Mouse (Mus musculus) CH12.LX (cell line): Measurements from ENCODE around the gene Gm20388. TPM values are rescaled to one million over a fixed set of nuclear protein-coding genes. Genes with fewer than 3 reads are reported as not detected.

Experiments used
- DNase-seq: peaks from one replicate; pipeline ENCODE4 v3.0.0-alpha.2; 2013; ENCODE audit errors: extremely low read depth
- H3K27ac ChIP-seq: 2 replicates; pipeline ENCODE4 v1.5.1; 2012; ENCODE audit warnings: low read depth, mild to moderate bottlenecking, control low read depth, moderate library complexity; ENCODE audit not compliant: insufficient read depth
- H3K27me3 ChIP-seq: replicated peaks from 2 replicates; pipeline ENCODE3; 2012; ENCODE audit warnings: inconsistent platforms
- H3K36me3 ChIP-seq, 2 experiments: replicated peaks in 1 of 2; 2 replicates each; pipeline versions ENCODE3 to v1.6.1; 2012; ENCODE audit warnings: inconsistent platforms in 1 of 2, low read length in 1 of 2, mild to moderate bottlenecking in 1 of 2, mixed read lengths in 1 of 2, moderate library complexity in 1 of 2; ENCODE audit not compliant: control insufficient read depth in 1 of 2, insufficient read depth in 1 of 2
- H3K4me1 ChIP-seq, 2 experiments: 2 replicates each; pipeline ENCODE4 v1.6.1; 2012; ENCODE audit warnings: inconsistent platforms in 1 of 2, moderate library complexity in 1 of 2; ENCODE audit not compliant: insufficient read depth in 2 of 2, control insufficient read depth in 1 of 2
- H3K4me2 ChIP-seq: 2 replicates; pipeline ENCODE4 v1.6.1; 2012; ENCODE audit warnings: low read depth, mild to moderate bottlenecking, control low read depth; ENCODE audit not compliant: poor library complexity, insufficient read depth, severe bottlenecking
- H3K4me3 ChIP-seq, 3 experiments: fragments of 150-350 bp in 1 of 3; sonication (generic) in 1 of 3; replicated peaks in 1 of 3; 2 replicates each; pipeline versions ENCODE3 to v1.5.1; 2011 to 2012; ENCODE audit warnings: low read depth in 2 of 3, low read length in 2 of 3, mild to moderate bottlenecking in 2 of 3, moderate library complexity in 2 of 3, control low read depth in 1 of 3, improper control_type of control experiment in 1 of 3, inconsistent platforms in 1 of 3, mixed read lengths in 1 of 3; ENCODE audit not compliant: poor library complexity in 1 of 3
- H3K79me2 ChIP-seq: replicated peaks from 2 replicates; pipeline ENCODE4 v1.6.1; 2012; ENCODE audit warnings: mild to moderate bottlenecking, moderate library complexity; ENCODE audit not compliant: control insufficient read depth, poor library complexity, insufficient read depth, severe bottlenecking; ENCODE audit errors: extremely low read depth
- H3K9ac ChIP-seq: 2 replicates; pipeline ENCODE4 v1.6.1; 2012; ENCODE audit warnings: low read depth, mild to moderate bottlenecking, control low read depth, moderate library complexity; ENCODE audit not compliant: insufficient read depth
- H3K9me3 ChIP-seq: replicated peaks from 2 replicates; pipeline ENCODE3; 2012; ENCODE audit warnings: low read length, inconsistent platforms, mixed read lengths
- CHD1 ChIP-seq: IDR thresholded peaks from 2 replicates; pipeline ENCODE4 v1.6.1; 2012; ENCODE audit warnings: low read depth, low read length, improper control_type of control experiment, inconsistent platforms
- ELF1 ChIP-seq: IDR thresholded peaks from 2 replicates; pipeline ENCODE4 v1.6.1; 2014; ENCODE audit warnings: low read depth, mild to moderate bottlenecking, inconsistent platforms, low read length, improper control_type of control experiment
- EP300 ChIP-seq: IDR thresholded peaks from 2 replicates; pipeline ENCODE4 v1.6.1; 2011; ENCODE audit warnings: low read length, improper control_type of control experiment
- ETS1 ChIP-seq: conservative IDR thresholded peaks from 2 replicates; pipeline ENCODE4 v1.6.1; 2012; ENCODE audit warnings: low read depth, mild to moderate bottlenecking, inconsistent platforms, low read length, improper control_type of control experiment, moderate library complexity
- HCFC1 ChIP-seq: IDR thresholded peaks from 2 replicates; pipeline ENCODE4 v1.6.1; 2012; ENCODE audit warnings: low read depth, mild to moderate bottlenecking, inconsistent platforms, low read length, improper control_type of control experiment
- IRF4 ChIP-seq: IDR thresholded peaks from 2 replicates; pipeline ENCODE4 v1.6.1; 2014; ENCODE audit warnings: low read depth, mild to moderate bottlenecking, inconsistent platforms, low read length, improper control_type of control experiment
- JUN ChIP-seq: IDR thresholded peaks from 2 replicates; pipeline ENCODE4 v1.6.1; 2011; ENCODE audit warnings: low read depth, mild to moderate bottlenecking, low read length, improper control_type of control experiment, moderate library complexity; ENCODE audit not compliant: insufficient read depth
- JUND ChIP-seq: conservative IDR thresholded peaks from 2 replicates; pipeline ENCODE4 v1.6.1; 2011; ENCODE audit warnings: low read depth, low read length, improper control_type of control experiment
- KAT2A ChIP-seq: IDR thresholded peaks from 2 replicates; pipeline ENCODE4 v1.6.1; 2012; ENCODE audit warnings: low read length, improper control_type of control experiment, inconsistent platforms; ENCODE audit not compliant: insufficient replicate concordance
- MAX ChIP-seq: IDR thresholded peaks from 2 replicates; pipeline ENCODE4 v1.6.1; 2011; ENCODE audit warnings: low read length, improper control_type of control experiment
- MAZ ChIP-seq: IDR thresholded peaks from 2 replicates; pipeline ENCODE4 v1.6.1; 2012; ENCODE audit warnings: low read depth, mild to moderate bottlenecking, inconsistent platforms, low read length, improper control_type of control experiment, moderate library complexity
- MEF2A ChIP-seq: IDR thresholded peaks from 2 replicates; pipeline ENCODE4 v1.6.1; 2014; ENCODE audit warnings: low read depth, mild to moderate bottlenecking, inconsistent platforms, low read length, improper control_type of control experiment, borderline replicate concordance
- MXI1 ChIP-seq: IDR thresholded peaks from 2 replicates; pipeline ENCODE4 v1.6.1; 2011; ENCODE audit warnings: mild to moderate bottlenecking, low read depth, low read length, improper control_type of control experiment
- MYC ChIP-seq: IDR thresholded peaks from 2 replicates; pipeline ENCODE4 v1.6.1; 2011; ENCODE audit warnings: low read depth, mild to moderate bottlenecking, improper control_type of control experiment, low read length
- NELFE ChIP-seq: IDR thresholded peaks from 2 replicates; pipeline ENCODE4 v1.6.1; 2011; ENCODE audit warnings: low read depth, low read length, improper control_type of control experiment
- NRF1 ChIP-seq: IDR thresholded peaks from 2 replicates; pipeline ENCODE4 v1.6.1; 2014; ENCODE audit warnings: low read depth, mild to moderate bottlenecking, inconsistent platforms, low read length, improper control_type of control experiment, moderate library complexity
- PAX5 ChIP-seq: IDR thresholded peaks from 2 replicates; pipeline ENCODE4 v1.6.1; 2012; ENCODE audit warnings: low read length, inconsistent platforms, mixed read lengths
- POLR2A ChIP-seq: IDR thresholded peaks from 2 replicates; pipeline ENCODE4 v1.6.1; 2011; ENCODE audit warnings: low read depth, mild to moderate bottlenecking, improper control_type of control experiment, low read length
- RAD21 ChIP-seq: IDR thresholded peaks from 2 replicates; pipeline ENCODE4 v1.6.1; 2011; ENCODE audit warnings: low read depth, mild to moderate bottlenecking, low read length, improper control_type of control experiment, moderate library complexity
- SIN3A ChIP-seq: IDR thresholded peaks from 2 replicates; pipeline ENCODE4 v1.6.1; 2012; ENCODE audit warnings: low read length, improper control_type of control experiment, inconsistent platforms
- TBP ChIP-seq: conservative IDR thresholded peaks from 2 replicates; pipeline ENCODE4 v1.6.1; 2011; ENCODE audit warnings: low read depth, low read length, improper control_type of control experiment
- UBTF ChIP-seq: IDR thresholded peaks from 2 replicates; pipeline ENCODE4 v1.6.1; 2012; ENCODE audit warnings: low read depth, mild to moderate bottlenecking, inconsistent platforms, low read length, improper control_type of control experiment, moderate library complexity
- USF1 ChIP-seq: IDR thresholded peaks from 2 replicates; pipeline ENCODE4 v1.6.1; 2014; ENCODE audit warnings: low read depth, mild to moderate bottlenecking, inconsistent platforms, low read length, improper control_type of control experiment
- USF2 ChIP-seq: conservative IDR thresholded peaks from 2 replicates; pipeline ENCODE4 v1.6.1; 2011; ENCODE audit warnings: low read depth, low read length, improper control_type of control experiment
- ZMIZ1 ChIP-seq: IDR thresholded peaks from 2 replicates; pipeline ENCODE4 v1.6.1; 2012; ENCODE audit warnings: low read depth, mild to moderate bottlenecking, inconsistent platforms, low read length, improper control_type of control experiment
- ZNF384 ChIP-seq: IDR thresholded peaks from 2 replicates; pipeline ENCODE4 v1.6.1; 2012; ENCODE audit warnings: low read depth, low read length, improper control_type of control experiment, inconsistent platforms
- dilution Hi-C: fragments of 300-500 bp; cut with MboI; formaldehyde crosslinking; loops from 2 replicates; pipeline ENCODE4 v1.14.3; 2020; ENCODE audit warnings: low sequenced_read_pairs; ENCODE audit not compliant: extremely low pct_unique_long_range_greater_than_20kb, extremely low pct_ligation_motif_present
- in situ Hi-C: fragments of 300-500 bp; cut with MboI; formaldehyde crosslinking; loops from 3 replicates; pipeline ENCODE4 v1.14.3; 2019; ENCODE audit warnings: low sequenced_read_pairs, low pct_ligation_motif_present, low pct_unique_long_range_greater_than_20kb, mixed read lengths
- polyA plus RNA-seq: library from polyadenylated mRNA; unstranded; fragments of >175 nt; gene quantifications from 2 replicates; pipeline ENCODE4 v1.2.1, GENCODE M21; 2012; ENCODE audit warnings: low read depth; ENCODE audit not compliant: insufficient read length
- total RNA-seq, 2 experiments: library from RNA; depleted of rRNA; stranded (reverse); fragments of 300-350 nt in 1 of 2; fragments of >200 nt in 1 of 2; gene quantifications; 2 replicates each; pipeline ENCODE4 v1.2.3; 2012 to 2014

The Gm20388 gene
- total and polyA plus RNA-seq, 3 experiments: 14.8 to 26.3 (median 22.2) TPM

- no peak overlapping the region for H3K9ac ChIP-seq
- peaks cover 4 to 94% of the 10 kb centered on the region in 2 experiments for H3K36me3 ChIP-seq
- no peaks in the 10 kb centered on the region for H3K9me3 ChIP-seq
- H3K27me3 ChIP-seq: no peaks in the 10 kb centered on the region
- H3K27ac ChIP-seq: no peak overlapping the region
- no peak overlapping the region for H3K4me3 ChIP-seq
- H3K4me2 ChIP-seq: no peak overlapping the region
- TF ChIP-seq TBP (no peak), CHD1 (no peak), ETS1 (no peak)
- DNase-seq: no peak
- H3K4me1 ChIP-seq: peaks cover 44 to 97% of the 10 kb centered on the region in 2 experiments
- peaks cover 23% of the 10 kb centered on the region; the same call in 1 of the 2 replicates for H3K79me2 ChIP-seq
- dilution Hi-C loops (no loop called here), in situ Hi-C loops (no loop called here)
These were observed 2389.1 kb downstream of the Gm20388 start for GRCm38 (mm10) chr8:122299581-122300254.

GRCm38 (mm10) chr8:122301081-122301480, 2390.4 kb downstream of the Gm20388 start:
- Histone ChIP-seq H3K36me3 (peaks cover 5 to 97% of the 10 kb centered on the region in 2 experiments), H3K9ac (no peak overlapping the region), H3K4me3 (no peak overlapping the region), H3K4me2 (no peak overlapping the region), H3K4me1 (peaks cover 38 to 83% of the 10 kb centered on the region in 2 experiments), H3K9me3 (no peaks in the 10 kb centered on the region), H3K79me2 (peaks cover 20% of the 10 kb centered on the region; the same call in 1 of the 2 replicates), H3K27ac (no peak overlapping the region), H3K27me3 (no peaks in the 10 kb centered on the region)
- dilution Hi-C loops: no loop called here
- DNase-seq: no peak
- TF ChIP-seq NELFE (no peak), JUN (no peak), USF2 (no peak), MAZ (no peak), USF1 (no peak), TBP (no peak), NRF1 (no peak), POLR2A (no peak)
- in situ Hi-C loops: no loop called here

GRCm38 (mm10) chr8:122301866-122302265, 2391.2 kb downstream of the Gm20388 start:
- Histone ChIP-seq H3K9ac (no peak overlapping the region), H3K27me3 (no peaks in the 10 kb centered on the region), H3K4me1 (peaks cover 34 to 75% of the 10 kb centered on the region in 2 experiments), H3K9me3 (no peaks in the 10 kb centered on the region), H3K36me3 (peaks cover 12 to 98% of the 10 kb centered on the region in 2 experiments), H3K4me2 (no peak overlapping the region), H3K27ac (no peak overlapping the region), H3K79me2 (peaks cover 15% of the 10 kb centered on the region; the same call in 1 of the 2 replicates), H3K4me3 (no peak overlapping the region)
- in situ Hi-C loops (no loop called here), dilution Hi-C loops (no loop called here)
- no peak for TF ChIP-seq PAX5
- TF ChIP-seq CHD1: no peak
- no peak for TF ChIP-seq MXI1
- TF ChIP-seq KAT2A: no peak
- no peak for TF ChIP-seq IRF4
- TF ChIP-seq ELF1: no peak
- TF ChIP-seq JUND: no peak
- TF ChIP-seq EP300: no peak
- no peak for TF ChIP-seq HCFC1
- TF ChIP-seq RAD21: no peak
- no peak for TF ChIP-seq MAX
- no peak for TF ChIP-seq MEF2A
- no peak for TF ChIP-seq ZMIZ1
- no peak for TF ChIP-seq ZNF384
- TF ChIP-seq SIN3A: no peak
- no peak for TF ChIP-seq NRF1
- TF ChIP-seq UBTF: no peak
- no peak for TF ChIP-seq MYC
- no peak for DNase-seq
